Mouse (Mus musculus) heart, postnatal 0 days (tissue): ENCODE data around the gene Zfhx3.

ENCODE experiments used
- CTCF ChIP-seq: IDR thresholded peaks from 2 replicates; pipeline ENCODE4 v1.5.1; 2016; ENCODE audit warnings: antibody characterized with exemption, control low read depth, low read depth
- EP300 ChIP-seq: IDR thresholded peaks from 2 replicates; pipeline ENCODE4 v1.6.1; 2016; ENCODE audit warnings: antibody characterized with exemption, low read depth

DNA sequence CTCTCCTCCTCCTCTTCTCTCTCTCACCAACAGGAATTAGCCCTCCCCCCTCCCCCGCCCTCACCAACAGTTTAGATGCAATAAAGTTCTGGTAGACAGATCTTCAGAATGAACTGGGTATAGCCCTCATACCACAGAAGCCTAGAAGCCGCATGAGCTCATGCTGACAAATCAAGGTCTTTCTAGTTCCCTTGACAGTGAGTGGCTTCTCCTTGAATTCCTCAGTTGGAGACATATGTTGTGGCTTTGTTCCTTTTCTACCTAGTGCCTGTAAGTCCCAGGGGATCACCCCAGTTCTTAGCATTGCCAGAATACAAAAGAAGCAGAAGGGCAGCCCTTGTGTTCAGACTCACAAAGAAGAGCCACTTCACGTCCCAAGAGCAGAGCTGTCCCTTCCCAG is 854.4 kb downstream of the Zfhx3 start:
- TF ChIP-seq EP300: no peak
- no peak for TF ChIP-seq CTCF
